8 mouse cellular contexts compared by ENCODE assay signal in the genomic region with DNA sequence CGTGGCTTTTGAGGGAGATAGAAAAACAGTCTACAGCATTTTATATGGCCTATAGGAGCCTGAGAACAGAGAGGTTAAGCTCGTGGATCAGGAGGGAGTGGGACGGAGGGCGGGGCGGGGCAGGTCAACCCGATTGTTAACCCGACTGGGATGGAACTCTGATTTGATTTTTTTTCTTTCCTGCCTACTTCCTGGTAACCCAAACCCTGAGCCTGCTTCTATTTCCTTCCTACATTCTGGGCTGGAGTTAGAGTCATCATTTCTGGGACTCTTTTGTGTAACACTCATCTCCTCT. TPM values are rescaled to one million over a fixed set of nuclear protein-coding genes. Genes with fewer than 3 reads are reported as not detected.
DNase-seq lines count a peak whose midpoint lies in the region; ATAC-seq and TF ChIP-seq lines count a peak whose summit lies in the region.

No protein-coding gene starts in this region.

- peak overlapping the region; percentile 56 for H3K27ac ChIP-seq in gastrocnemius, adult 2 months
- H3K27ac ChIP-seq in ES-E14 (ENCODE audit: insufficient read depth, low read depth, low read length, poor library complexity, severe bottlenecking) = no peak overlapping the region
- no peak overlapping the region for H3K27ac ChIP-seq in heart, postnatal 0 days (ENCODE audit: low read depth)
- no peak overlapping the region for H3K27ac ChIP-seq in liver, embryonic 15.5 days (replicated peaks)

- TF ChIP-seq EP300 in heart, postnatal 0 days (IDR thresholded peaks at IDR 0.05; ENCODE audit: low read depth) = no peak

- peaks cover 18 to 32% of the 10 kb centered on the region in 2 experiments for H3K4me1 ChIP-seq in ES-E14 (ENCODE audit: control insufficient read depth in 2 of 2, insufficient read depth in 2 of 2, low read length in 2 of 2, poor library complexity in 1 of 2)
- peaks cover 20% of the 10 kb centered on the region for H3K4me1 ChIP-seq in heart, postnatal 0 days (ENCODE audit: control insufficient read depth, insufficient read depth)
- H3K4me1 ChIP-seq in liver, embryonic 15.5 days (replicated peaks) = peaks cover 39% of the 10 kb centered on the region

- peak overlapping the region; percentile 19 for H3K9ac ChIP-seq in ES-E14 (ENCODE audit: insufficient read depth, low read depth, low read length, poor library complexity, severe bottlenecking)
- H3K9ac ChIP-seq in heart, postnatal 0 days (replicated peaks; ENCODE audit: low read depth, low read length) = no peak overlapping the region
- no peak overlapping the region for H3K9ac ChIP-seq in liver, embryonic 15.5 days

- H3K4me3 ChIP-seq in gastrocnemius, adult 2 months = peak overlapping the region; percentile 69
- H3K4me3 ChIP-seq in ES-E14 (ENCODE audit: insufficient read depth in 1 of 2, low read depth in 1 of 2, low read length in 2 of 2, poor library complexity in 1 of 2, severe bottlenecking in 1 of 2) = peak overlapping the region; percentile 36 to 50
- peak overlapping the region; percentile 42 for H3K4me3 ChIP-seq in heart, postnatal 0 days (ENCODE audit: low read depth, low read length)
- H3K4me3 ChIP-seq in liver, embryonic 15.5 days (replicated peaks) = peak overlapping the region; percentile 33

- peak overlapping the region; percentile 72 for H3K4me2 ChIP-seq in heart, postnatal 0 days (ENCODE audit: low read depth, low read length)
- H3K4me2 ChIP-seq in liver, embryonic 15.5 days = peak overlapping the region; percentile 58

- WGBS in heart, postnatal 0 days = 6% methylated on average over 7 of the region's 7 CpGs
- 4% methylated on average over 7 of the region's 7 CpGs for WGBS in liver, embryonic 15.5 days (ENCODE audit: insufficient replicate concordance)

- TF ChIP-seq CTCF in gastrocnemius, adult 2 months (IDR thresholded peaks at IDR 0.05) = no peak
- TF ChIP-seq CTCF in heart, postnatal 0 days (IDR thresholded peaks at IDR 0.05; ENCODE audit: low read depth) = no peak

- no peaks in the 10 kb centered on the region for H3K27me3 ChIP-seq in heart, postnatal 0 days (ENCODE audit: control insufficient read depth, insufficient read depth, low read length)
- peaks cover 45% of the 10 kb centered on the region for H3K27me3 ChIP-seq in liver, embryonic 15.5 days

- no peaks in the 10 kb centered on the region for H3K36me3 ChIP-seq in ES-E14 (ENCODE audit: control insufficient read depth, insufficient read depth, low read length, poor library complexity, severe bottlenecking)
- no peaks in the 10 kb centered on the region for H3K36me3 ChIP-seq in heart, postnatal 0 days (replicated peaks; ENCODE audit: control insufficient read depth, insufficient read depth, low read length)
- no peaks in the 10 kb centered on the region for H3K36me3 ChIP-seq in liver, embryonic 15.5 days (replicated peaks)

- intact Hi-C loops in gastrocnemius, adult 2 months (cut with DNase I) = no loop called here

- ATAC-seq in heart, postnatal 0 days (ENCODE audit: insufficient read depth, low read depth) = no peak
- peak; percentile 6; the same call in 1 of the 2 replicates for ATAC-seq in liver, embryonic 15.5 days (ENCODE audit: insufficient read depth)

- DNase-seq in gastrocnemius, adult 2 months = no peak
- no peak for DNase-seq in gastrocnemius, adult 18-20 months (ENCODE audit: low spot score)
- no peak for DNase-seq in ES-E14 (ENCODE audit: low read depth, low spot score)
- no peak for DNase-seq in heart, postnatal 0 days (ENCODE audit: low spot score)
- DNase-seq in thymus, postnatal 36 days = no peak
- no peak for DNase-seq in urinary bladder, adult 2 months (ENCODE audit: low spot score)
- no peak for DNase-seq in ovary, postnatal 10 days (ENCODE audit: low spot score)

- in situ Hi-C loops in ES-E14 (cut with MboI; ENCODE audit: low sequenced_read_pairs in 2 of 2, unreplicated experiment in 2 of 2) = no loop called here

- no peaks in the 10 kb centered on the region for H3K9me3 ChIP-seq in ES-E14 (ENCODE audit: control insufficient read depth, insufficient read depth, low read depth, low read length)
- no peaks in the 10 kb centered on the region for H3K9me3 ChIP-seq in heart, postnatal 0 days (replicated peaks; ENCODE audit: control insufficient read depth, low read length)
- no peaks in the 10 kb centered on the region for H3K9me3 ChIP-seq in liver, embryonic 15.5 days (replicated peaks)

TF ChIP-seq in ES-E14, 5 proteins besides CTCF, POLR2A, EP300 and RAD21:
- TF ChIP-seq CHD2 (IDR thresholded peaks at IDR 0.05; ENCODE audit: low read depth, low read length) (no peak), ZNF384 (IDR thresholded peaks at IDR 0.05; ENCODE audit: low read depth, low read length) (0 out of 2 replicates have a peak, but pooled peaks have one; percentile 20)

RNA-seq across cellular contexts. Expression of a gene that starts 27.7 kb away (rescaled TPM):
- total RNA-seq in gastrocnemius, adult 2 months (2021) = 100 to 1,000 TPM; 181 to 192 TPM
- 100 to 1,000 TPM; 180 to 209 TPM for total RNA-seq in gastrocnemius, adult 18-20 months (2021)
- 208 and 358 TPM in 2 replicates for total RNA-seq in ES-E14 (2012; rRNA removed)
- total RNA-seq in heart, postnatal 0 days (2014; rRNA removed; ENCODE audit: low replicate concordance) = 129 and 183 TPM in 2 replicates
- 389 and 428 TPM in 2 replicates for polyA plus RNA-seq in heart, postnatal 0 days (2015; fragmentation: Nextera tagmentation; extraction: Ambion mirVana)
- 306 and 329 TPM in 2 replicates for polyA plus RNA-seq in liver, embryonic 15.5 days (2015; fragmentation: Nextera tagmentation; extraction: Ambion mirVana)
- polyA plus RNA-seq in urinary bladder, adult 2 months (2012; rRNA removed) = 1,162 and 1,245 TPM in 2 replicates

RNA-seq across cellular contexts. Expression of a gene that starts 46.9 kb away (rescaled TPM):
- total RNA-seq in gastrocnemius, adult 2 months (2021) = not detected
- total RNA-seq in gastrocnemius, adult 18-20 months (2021) = not detected
- total RNA-seq in ES-E14 (2012; rRNA removed) = not detected in 2 replicates
- total RNA-seq in heart, postnatal 0 days (2014; rRNA removed; ENCODE audit: low replicate concordance) = not detected in 2 replicates
- not detected in 2 replicates for polyA plus RNA-seq in heart, postnatal 0 days (2015; fragmentation: Nextera tagmentation; extraction: Ambion mirVana)
- polyA plus RNA-seq in liver, embryonic 15.5 days (2015; fragmentation: Nextera tagmentation; extraction: Ambion mirVana) = not detected in 2 replicates
- not detected in 2 replicates for polyA plus RNA-seq in urinary bladder, adult 2 months (2012; rRNA removed)
